Mouse (Mus musculus) lung, embryonic 14.5 days (tissue): Measurements from ENCODE around the gene Dcbld2. TPM values are rescaled to one million over a fixed set of nuclear protein-coding genes. Genes with fewer than 3 reads are reported as not detected.
A peak's percentile ranks its signal among the peaks of the same experiment; 100 is the strongest.

Experiments used
- ATAC-seq: fragments of 200-750 bp; cut with Nextera tagmentation; 2 replicates; pipeline ENCODE4 v1.8.0; 2017; ENCODE audit warnings: mild to moderate bottlenecking, moderate TSS enrichment, moderate library complexity; ENCODE audit not compliant: insufficient read depth
- DNase-seq: peaks from one replicate; pipeline ENCODE4 v3.0.0-alpha.2; 2015
- H3K27ac ChIP-seq: fragments of 300-500 bp; sonication (generic); 2 replicates; pipeline ENCODE4 v1.5.1; 2014; ENCODE audit warnings: low read depth, mild to moderate bottlenecking, moderate library complexity
- H3K27me3 ChIP-seq: fragments of 300-500 bp; sonication (generic); 2 replicates; pipeline ENCODE4 v1.6.1; 2014; ENCODE audit warnings: low read length, control low read depth; ENCODE audit not compliant: insufficient read depth
- H3K36me3 ChIP-seq: fragments of 300-500 bp; sonication (generic); 2 replicates; pipeline ENCODE4 v1.6.1; 2014; ENCODE audit warnings: control low read depth; ENCODE audit not compliant: insufficient read depth
- H3K4me1 ChIP-seq: fragments of 300-500 bp; sonication (generic); 2 replicates; pipeline ENCODE4 v1.6.1; 2014; ENCODE audit warnings: antibody characterized with exemption, control low read depth; ENCODE audit not compliant: insufficient read depth
- H3K4me2 ChIP-seq: fragments of 300-500 bp; sonication (generic); 2 replicates; pipeline ENCODE4 v1.6.1; 2014; ENCODE audit warnings: mild to moderate bottlenecking
- H3K4me3 ChIP-seq: fragments of 300-500 bp; sonication (generic); 2 replicates; pipeline ENCODE4 v1.5.1; 2014; ENCODE audit warnings: low read depth, low read length
- H3K9ac ChIP-seq: fragments of 300-500 bp; sonication (generic); 2 replicates; pipeline ENCODE4 v1.6.1; 2014
- H3K9me3 ChIP-seq: fragments of 300-500 bp; sonication (generic); 2 replicates; pipeline ENCODE4 v1.6.1; 2016; ENCODE audit warnings: low read depth, low read length, control low read depth
- CTCF ChIP-seq: IDR thresholded peaks from 2 replicates; pipeline ENCODE4 v1.5.1; 2016; ENCODE audit warnings: antibody characterized with exemption, low read depth
- WGBS: fragments of 180-500 bp; shearing (Covaris S2); extraction: QIAGEN DNeasy Blood & Tissue Kit; methylation state at CpG from one replicate; pipeline ENCODE4 v1.1.7; 2014; 5-methylcytosine and 5-hydroxymethylcytosine counted together
- polyA plus RNA-seq: library from polyadenylated mRNA; unstranded; fragments of >200 nt; fragmentation: Nextera tagmentation; extraction: Ambion mirVana; gene quantifications from 2 replicates; pipeline ENCODE4 v1.2.1, GENCODE M21; 2014

The Dcbld2 gene
- polyA plus RNA-seq, 1 experiment from 2014 or later, result 17.3 TPM

DNA sequence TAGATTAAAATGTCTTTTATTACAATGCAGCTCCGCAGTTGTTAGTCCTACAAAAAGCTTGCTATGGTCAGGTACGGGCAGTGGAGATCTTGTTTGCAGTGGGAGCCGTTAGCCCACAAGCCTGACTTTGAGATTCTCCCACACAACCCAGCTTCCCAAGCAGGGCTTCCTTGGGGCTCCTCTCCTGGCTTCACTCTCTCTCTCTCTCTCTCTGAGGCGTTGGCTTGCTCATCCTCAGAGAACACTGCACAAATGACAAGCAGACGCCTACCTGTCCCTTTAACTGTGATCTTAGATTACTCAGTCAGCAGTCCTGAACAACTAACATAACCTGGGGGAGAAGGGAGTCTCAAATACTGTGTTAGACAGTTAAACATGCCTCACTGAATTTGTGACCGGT, 79.6 kb downstream of the Dcbld2 start:
- no peak overlapping the region for H3K9ac ChIP-seq
- H3K9me3 ChIP-seq, result no peaks in the 10 kb centered on the region
- H3K4me1 ChIP-seq, result no peaks in the 10 kb centered on the region
- H3K4me2 ChIP-seq, result no peak overlapping the region
- peaks cover 17% of the 10 kb centered on the region; the same call in 1 of the 2 replicates for H3K36me3 ChIP-seq
- H3K4me3 ChIP-seq, result no peak overlapping the region
- WGBS, result 82% methylated on average over 6 of the region's 6 CpGs
- ATAC-seq, result no peak
- no peak overlapping the region for H3K27ac ChIP-seq
- no peak for TF ChIP-seq CTCF
- H3K27me3 ChIP-seq, result no peaks in the 10 kb centered on the region
- no peak for DNase-seq

DNA sequence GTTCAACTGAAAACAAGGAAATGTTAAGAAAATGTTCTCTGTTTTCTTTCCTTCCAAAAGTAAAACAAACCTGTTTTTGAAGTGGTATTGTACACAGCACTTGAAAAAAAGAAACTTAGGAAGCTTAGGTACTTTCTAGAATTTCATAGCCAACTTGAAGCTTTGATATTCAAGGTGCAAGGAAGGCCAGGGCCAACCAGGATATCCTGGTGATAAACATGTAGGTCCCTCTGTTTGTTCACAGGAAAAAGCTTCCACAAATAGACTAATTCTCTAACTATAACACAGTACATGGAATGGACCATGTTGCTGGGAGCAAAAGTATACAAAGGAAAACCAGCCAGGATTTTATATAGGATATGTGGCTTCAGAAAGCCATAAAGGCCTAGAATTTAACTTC, 88.5 kb downstream of the Dcbld2 start:
- H3K9me3 ChIP-seq, result no peaks in the 10 kb centered on the region
- ATAC-seq (no peak), DNase-seq (peak; percentile 59)
- H3K4me3 ChIP-seq, result no peak overlapping the region
- no peak for TF ChIP-seq CTCF
- H3K4me1 ChIP-seq, result peaks cover 22% of the 10 kb centered on the region
- H3K27me3 ChIP-seq, result no peaks in the 10 kb centered on the region
- H3K9ac ChIP-seq, result no peak overlapping the region
- H3K36me3 ChIP-seq, result peaks cover 8% of the 10 kb centered on the region; the same call in 1 of the 2 replicates
- no peak overlapping the region for H3K4me2 ChIP-seq
- H3K27ac ChIP-seq, result peak overlapping the region; percentile 26; the same call in 1 of the 2 replicates

DNA sequence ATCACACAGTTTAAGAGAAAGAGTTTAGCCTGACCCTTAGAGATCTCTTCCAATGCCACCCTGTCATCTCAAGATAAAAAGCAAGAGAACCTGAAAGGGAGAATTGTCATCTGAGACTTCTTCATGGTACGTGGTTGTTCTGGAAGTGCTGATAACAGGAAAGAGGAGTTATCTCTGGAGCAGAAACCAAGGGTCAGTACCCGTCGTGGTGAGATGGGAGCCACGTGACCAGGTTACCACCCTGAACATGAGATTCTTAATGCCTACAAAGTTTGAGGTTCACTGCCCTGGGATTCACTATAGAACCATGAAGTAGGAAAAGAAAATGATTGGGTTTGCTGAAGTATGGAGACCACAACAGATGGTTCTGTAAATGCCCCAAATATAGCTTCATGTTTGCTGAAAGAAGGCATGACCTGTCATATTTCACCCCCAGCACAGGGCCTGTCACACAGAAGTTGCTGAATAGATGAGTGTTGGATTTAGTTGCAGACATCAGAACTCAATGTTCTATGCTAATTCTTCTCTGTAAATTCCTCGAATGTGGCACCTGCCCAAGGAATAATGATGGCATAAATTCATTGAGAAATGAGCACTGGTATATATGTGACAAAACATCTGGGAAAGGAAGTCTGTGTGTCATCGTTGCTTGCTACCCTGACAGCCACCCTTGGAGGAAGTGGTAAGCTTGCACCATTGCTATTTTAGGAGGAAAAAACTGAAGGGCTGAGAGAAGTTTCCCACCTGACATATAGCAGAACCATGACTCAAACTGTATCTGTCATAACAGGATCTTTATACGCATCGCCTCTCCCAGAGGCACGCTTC, 89.9 kb downstream of the Dcbld2 start:
- DNase-seq (no peak), ATAC-seq (no peak)
- Histone ChIP-seq H3K4me3 (no peak overlapping the region), H3K36me3 (peaks cover 4% of the 10 kb centered on the region; the same call in 1 of the 2 replicates), H3K27me3 (no peaks in the 10 kb centered on the region), H3K4me1 (peaks cover 22% of the 10 kb centered on the region), H3K9me3 (no peaks in the 10 kb centered on the region), H3K4me2 (no peak overlapping the region), H3K27ac (peak overlapping the region; percentile 26), H3K9ac (no peak overlapping the region)
- 54% methylated on average over 9 of the region's 9 CpGs for WGBS
- TF ChIP-seq CTCF, result no peak

DNA sequence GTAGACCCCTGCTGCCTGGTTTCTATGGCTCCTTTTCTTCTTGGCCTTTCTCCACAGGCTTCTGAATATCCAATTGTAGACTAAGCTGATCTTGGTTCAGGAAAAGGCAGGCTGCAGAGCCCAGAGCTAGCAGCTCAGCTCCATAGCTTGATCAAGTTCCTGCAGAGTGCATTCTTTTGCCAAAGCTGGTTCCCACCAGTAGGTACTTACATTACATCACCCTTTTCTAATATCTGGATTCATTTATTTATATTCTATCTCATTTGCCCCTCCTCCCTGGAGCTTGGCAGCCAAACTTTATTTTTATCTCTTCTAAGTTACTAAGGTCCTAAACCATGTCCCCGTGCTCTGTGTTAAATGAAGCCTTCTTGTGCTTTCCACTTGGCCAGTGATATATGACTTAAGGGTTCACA, 90.9 kb downstream of the Dcbld2 start:
- Histone ChIP-seq H3K9ac (no peak overlapping the region), H3K4me1 (peaks cover 22% of the 10 kb centered on the region), H3K27ac (peak overlapping the region; percentile 26; the same call in 1 of the 2 replicates), H3K9me3 (no peaks in the 10 kb centered on the region), H3K4me3 (no peak overlapping the region), H3K36me3 (no peaks in the 10 kb centered on the region), H3K27me3 (no peaks in the 10 kb centered on the region), H3K4me2 (no peak overlapping the region)
- ATAC-seq, result 0 out of 2 replicates have a peak, but pooled peaks have one; percentile 15
- DNase-seq, result peak; percentile 42
- no peak for TF ChIP-seq CTCF
- WGBS, result 29% methylated on average over 1 of the region's 1 CpGs

DNA sequence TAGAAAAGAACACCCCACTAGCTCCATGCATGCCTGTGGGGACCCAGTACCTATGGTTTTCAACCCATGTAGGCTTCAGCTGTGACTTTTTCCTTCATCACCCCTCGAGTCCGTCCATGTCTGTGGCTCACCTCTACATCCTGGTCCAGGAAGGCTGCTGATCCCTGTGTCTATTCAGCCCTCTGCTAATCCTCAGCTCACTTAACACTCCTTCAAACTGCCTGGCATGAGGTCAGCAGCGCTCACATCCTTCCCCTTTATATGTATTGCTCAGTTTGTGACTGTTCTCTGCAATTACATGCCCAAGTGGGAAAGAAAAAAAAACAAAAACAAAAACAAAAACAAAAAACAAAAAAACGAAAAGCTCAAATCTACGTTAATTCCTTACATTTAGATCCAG, 91.4 kb downstream of the Dcbld2 start:
- WGBS, result 76% methylated on average over 5 of the region's 5 CpGs
- H3K9me3 ChIP-seq, result no peaks in the 10 kb centered on the region
- no peaks in the 10 kb centered on the region for H3K36me3 ChIP-seq
- H3K27ac ChIP-seq, result peak overlapping the region; percentile 26; the same call in 1 of the 2 replicates
- no peak overlapping the region for H3K9ac ChIP-seq
- H3K27me3 ChIP-seq, result no peaks in the 10 kb centered on the region
- H3K4me2 ChIP-seq, result no peak overlapping the region
- DNase-seq (no peak), ATAC-seq (no peak)
- H3K4me1 ChIP-seq, result peaks cover 22% of the 10 kb centered on the region
- no peak for TF ChIP-seq CTCF
- H3K4me3 ChIP-seq, result no peak overlapping the region

DNA sequence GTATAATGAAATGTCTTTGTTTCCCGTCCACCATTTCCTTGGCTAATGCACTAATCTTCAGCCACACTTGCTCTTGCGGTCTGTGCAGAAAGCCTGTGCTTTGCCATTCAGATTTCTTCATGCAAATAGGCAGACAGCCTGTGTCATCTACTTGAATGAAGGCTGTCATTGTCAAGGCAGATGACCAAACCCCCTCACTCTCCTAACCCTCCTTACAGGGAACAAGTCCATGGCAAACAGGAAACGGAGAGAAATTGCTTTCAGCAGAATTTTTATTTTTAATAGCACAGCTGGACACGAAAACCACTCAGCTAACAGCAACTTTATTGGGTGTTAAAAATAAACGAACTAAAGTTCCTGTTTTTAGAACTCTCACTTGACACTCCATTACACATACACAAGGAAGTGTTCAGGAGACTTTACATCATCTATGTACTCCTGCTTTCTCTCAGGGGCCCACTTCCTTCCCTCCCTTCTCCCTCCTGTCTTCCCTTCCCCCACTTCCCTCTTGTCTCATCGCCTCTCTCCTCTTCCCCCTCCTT, 93.6 kb downstream of the Dcbld2 start:
- Histone ChIP-seq H3K9ac (no peak overlapping the region), H3K4me2 (0 out of 2 replicates have a peak overlapping the region, but pooled peaks have one; percentile 4), H3K9me3 (no peaks in the 10 kb centered on the region), H3K4me1 (peaks cover 23% of the 10 kb centered on the region), H3K4me3 (no peak overlapping the region), H3K27me3 (no peaks in the 10 kb centered on the region), H3K36me3 (peaks cover 5% of the 10 kb centered on the region; the same call in 1 of the 2 replicates), H3K27ac (peak overlapping the region; percentile 36)
- WGBS, result 17% methylated on average over 6 of the region's 6 CpGs
- no peak for TF ChIP-seq CTCF
- DNase-seq (peak; percentile 81), ATAC-seq (peak; percentile 85)

DNA sequence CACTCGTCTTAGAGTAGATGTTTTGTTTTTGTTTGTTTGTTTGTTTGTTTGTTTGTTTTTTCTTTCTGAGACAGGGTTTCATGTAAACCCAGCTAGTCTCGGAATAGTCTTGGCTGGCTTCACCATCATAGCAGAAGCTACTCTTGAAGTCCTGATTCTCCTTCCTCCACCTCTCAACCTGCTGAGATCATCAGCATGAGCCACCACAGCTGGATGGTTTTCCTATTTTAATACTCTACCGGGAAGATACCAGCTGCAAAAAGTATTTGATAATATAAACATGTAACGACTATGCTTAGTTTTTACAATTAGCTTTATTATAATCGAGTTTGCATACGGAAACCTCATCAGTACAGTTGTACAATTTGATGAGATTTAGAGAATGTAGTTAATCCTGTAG, 94.3 kb downstream of the Dcbld2 start:
- Histone ChIP-seq H3K4me3 (no peak overlapping the region), H3K9me3 (no peaks in the 10 kb centered on the region), H3K27me3 (no peaks in the 10 kb centered on the region), H3K9ac (no peak overlapping the region), H3K27ac (peak overlapping the region; percentile 36), H3K4me1 (peaks cover 29% of the 10 kb centered on the region), H3K36me3 (peaks cover 5% of the 10 kb centered on the region; the same call in 1 of the 2 replicates), H3K4me2 (0 out of 2 replicates have a peak overlapping the region, but pooled peaks have one; percentile 4)
- WGBS, result 35% methylated on average over 6 of the region's 6 CpGs
- DNase-seq, result no peak
- no peak for TF ChIP-seq CTCF
- 0 out of 2 replicates have a peak, but pooled peaks have one; percentile 2 for ATAC-seq
